Mouse (Mus musculus): Measurements from ENCODE around the gene Gm28035.

DNA sequence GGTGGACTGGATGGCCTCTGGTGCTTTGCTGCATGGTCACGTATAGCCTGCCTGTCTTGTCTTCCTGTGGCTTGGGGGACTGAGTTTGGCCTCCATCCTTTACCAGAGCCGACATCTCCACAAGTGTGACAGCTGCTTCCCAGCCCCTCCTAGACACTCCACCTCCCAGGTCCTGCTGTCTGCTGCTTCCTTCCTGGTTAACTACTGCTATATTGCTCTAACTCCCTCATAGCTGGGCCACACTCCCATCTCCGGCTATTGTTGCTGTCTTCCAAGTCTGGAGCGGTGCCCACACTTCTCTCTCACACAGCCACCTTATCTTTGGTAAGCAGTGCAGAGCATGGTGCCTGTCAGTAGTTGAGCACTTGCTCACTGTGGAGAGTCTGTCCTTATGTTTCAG is 590 bp upstream of the Gm28035 start:
- TF ChIP-seq POLR2A (IDR thresholded peaks at IDR 0.05; ENCODE audit: borderline replicate concordance, low read depth, low read length) (no peak), CTCF (IDR thresholded peaks at IDR 0.05; ENCODE audit: low read depth, low read length) (no peak)

All from bone marrow macrophage, adult 2 months (primary cell).